In genomic region chr2:130283854-130284654, GRCm38 (mm10) we compare ENCODE assay signal across 8 mouse cellular contexts. TPM values are rescaled to one million over a fixed set of nuclear protein-coding genes. Genes with fewer than 3 reads are reported as not detected.
DNase-seq lines count a peak whose midpoint lies in the region; TF ChIP-seq lines count a peak whose summit lies in the region.

Gene Idh3b (minus strand): TSS chr2:130284547.

- peak; percentile 89 for DNase-seq in adipocyte (ENCODE audit: low spot score)
- peak; percentile 90 for DNase-seq in gastrocnemius, postnatal 10 days
- DNase-seq in hindlimb bud, embryonic 11.5 days (ENCODE audit: extremely low spot score, low read depth, low spot score) = peak; percentile 41
- DNase-seq in left cerebral cortex, adult 2 months (ENCODE audit: extremely low spot score in 1 of 2, low spot score in 2 of 2) = peak; percentile 90 to 93
- peak; percentile 79 for DNase-seq in retina, postnatal 7 days (ENCODE audit: low read depth, low spot score)
- DNase-seq in urinary bladder, adult 18-20 months (ENCODE audit: low spot score in 2 of 2) = peak; percentile 83 to 86

- H3K79me2 ChIP-seq in macrophage (ENCODE audit: inconsistent target) = peaks cover 18% of the 10 kb centered on the region

- peak; percentile 90 for TF ChIP-seq POLR2A in cortical plate, adult 2 months (IDR thresholded peaks at IDR 0.05; ENCODE audit: extremely low read depth, insufficient read depth, low read length)

- TF ChIP-seq CTCF in cortical plate, adult 2 months (IDR thresholded peaks at IDR 0.05; ENCODE audit: extremely low read depth, insufficient read depth, low read length) = no peak
- no peak for TF ChIP-seq CTCF in left cerebral cortex, adult 2 months (IDR thresholded peaks at IDR 0.05)

- H3K4me1 ChIP-seq in cortical plate, adult 2 months (ENCODE audit: control insufficient read depth, insufficient read depth, low read length) = peaks cover 4% of the 10 kb centered on the region; the same call in 1 of the 2 replicates

- WGBS in macrophage (ENCODE audit: missing documents) = 1% methylated on average over 51 of the region's 51 CpGs

- H3K36me3 ChIP-seq in macrophage (ENCODE audit: inconsistent target) = peaks cover 26% of the 10 kb centered on the region

- H3K27ac ChIP-seq in cortical plate, adult 2 months (ENCODE audit: insufficient read depth, low read length) = peak within 1 kb of the TSS; percentile 83
- H3K27ac ChIP-seq in left cerebral cortex, adult 2 months = peak within 1 kb of the TSS; percentile 95
- peak within 1 kb of the TSS; percentile 73 for H3K27ac ChIP-seq in macrophage

- intact Hi-C loops in left cerebral cortex, adult 2 months (cut with DNase I) = no loop called here

- peak within 1 kb of the TSS; percentile 96 for H3K4me3 ChIP-seq in cortical plate, adult 2 months (ENCODE audit: insufficient read depth, low read length)
- peak within 1 kb of the TSS; percentile 73 for H3K4me3 ChIP-seq in left cerebral cortex, adult 2 months
- peak within 1 kb of the TSS; percentile 94 for H3K4me3 ChIP-seq in macrophage (ENCODE audit: inconsistent target)

RNA-seq across cellular contexts. Expression of gene Idh3b, which starts in this region (rescaled TPM):
- polyA plus RNA-seq in cortical plate, adult 2 months (2012; rRNA removed) = 353 and 375 TPM in 2 replicates
- 100 to 1,000 TPM; 365 to 419 TPM for total RNA-seq in gastrocnemius, postnatal 10 days (2021)
- total RNA-seq in left cerebral cortex, adult 2 months (2021) = 100 to 1,000 TPM; 285 to 286 TPM
- 100 to 1,000 TPM in 24 of 26 experiments, 10 to 100 TPM in 2; 90.3 to 274 (median 197) TPM for total RNA-seq in macrophage (2018; cell fraction: chromatin; rRNA removed)
- 100 to 1,000 TPM in 12 of 26 experiments, 10 to 100 TPM in 14; 64.9 to 119 (median 98.9) TPM for total RNA-seq in macrophage (2018; cell fraction: cytosol; rRNA removed)
- 100 to 1,000 TPM in 15 of 26 experiments, 10 to 100 TPM in 11; 60.7 to 146 (median 112) TPM for total RNA-seq in macrophage (2018; cell fraction: nucleus; rRNA removed)
- polyA plus RNA-seq in macrophage (2018) = 93.5 to 120 TPM (median 103 TPM) in 3 replicates

Comparison
In these comparisons a context has a peak if more than half of its experiments do, and no peak if none do; other contexts are left out.
1. Peak in every context shown above with its lines: DNase-seq, H3K4me3 ChIP-seq and H3K27ac ChIP-seq.
2. DNase-seq: peak in every context shown above with its lines; median percentile 92 in left cerebral cortex, adult 2 months; 90 in gastrocnemius, postnatal 10 days; 89 in adipocyte; 84 in urinary bladder, adult 18-20 months; 79 in retina, postnatal 7 days; 41 in hindlimb bud, embryonic 11.5 days.